In genomic region chr11:94601321-94602281, GRCm38 (mm10) we compare ENCODE assay signal across 8 mouse cellular contexts. TPM values are rescaled to one million over a fixed set of nuclear protein-coding genes. Genes with fewer than 3 reads are reported as not detected.
DNase-seq lines count a peak whose midpoint lies in the region; ATAC-seq and TF ChIP-seq lines count a peak whose summit lies in the region.

Acsf2 (minus strand) TSS chr11:94601871.

- in situ Hi-C loops in Patski (cut with MboI; ENCODE audit: low pct_unique_long_range_greater_than_20kb) = no loop called here

- TF ChIP-seq CTCF in Patski (IDR thresholded peaks at IDR 0.05) = no peak

- ATAC-seq in Patski = peak; percentile 44
- ATAC-seq in inflammation-experienced regulatory T-cells, adult 6 months = peak; percentile 85
- peak; percentile 66 for ATAC-seq in megakaryocyte, adult 5-6 weeks (ENCODE audit: poor library complexity, severe bottlenecking)

- no peaks in the 10 kb centered on the region for H3K27me3 ChIP-seq in Patski

- CTCF ChIA-PET in Patski (lab: Charles Lee) = interaction anchor here (1.0 to 1.5 kb wide), 2 partner anchors 16 to 28 kb away, joined by 3 to 4 read pairs; partner anchors contain the start of gene Lrrc59

- no peak for DNase-seq in Patski (ENCODE audit: low read depth, low spot score)
- peak; percentile 9 to 31 for DNase-seq in cerebellum, postnatal 36 days
- peak; percentile 74 to 76 for DNase-seq in gastrocnemius, postnatal 36 days
- DNase-seq in left cerebral cortex, adult 8-10 months (ENCODE audit: low spot score in 2 of 2) = peak in 1 of 2 experiments; percentile 34
- peak; percentile 48 for DNase-seq in right cerebral cortex, postnatal 14 days
- peak; percentile 74 for DNase-seq in urinary bladder, postnatal 25 days (ENCODE audit: low spot score)

- POLR2A ChIA-PET in Patski (lab: Charles Lee) = no interaction called here

- intact Hi-C loops in gastrocnemius, postnatal 36 days (cut with DNase I) = no loop called here

RNA-seq across cellular contexts. Expression of gene Acsf2, which starts in this region (rescaled TPM):
- polyA plus RNA-seq in Patski (2021) = 6.5 TPM
- 1 to 10 TPM; 2.1 to 3.1 TPM for total RNA-seq in gastrocnemius, postnatal 36 days (2021)
- 1 to 10 TPM; 2.1 to 3.0 (median 2.2) TPM for polyA plus RNA-seq in inflammation-experienced regulatory T-cells, adult 6 months (2017; shearing (Covaris generic))
- 10 to 100 TPM; 16.8 to 19.7 (median 18.8) TPM for total RNA-seq in left cerebral cortex, adult 8-10 months (2022)
- total RNA-seq in megakaryocyte, adult 5-6 weeks (2015) = 6.7 and 7.9 TPM in 2 replicates
- total RNA-seq in megakaryocyte, adult 5-6 weeks (2017) = 0.37 and 1.1 TPM in 2 replicates
